Mouse (Mus musculus) kidney, adult 2 months (tissue): ENCODE measurements around the gene Slc4a1.

Experiments used
- CTCF ChIP-seq: fragments of 200-500 bp; conservative IDR thresholded peaks from 2 replicates; pipeline ENCODE4 v1.5.1; 2011; ENCODE audit warnings: low read depth, mild to moderate bottlenecking, control low read depth, low read length, moderate library complexity, mixed read lengths; ENCODE audit not compliant: insufficient read depth, insufficient read length
- POLR2A ChIP-seq: fragments of 200-500 bp; IDR thresholded peaks from one replicate; pipeline ENCODE4 v1.6.1; 2011; ENCODE audit warnings: low read depth, low read length, control low read depth

GRCm38 (mm10) chr11:102381341-102382100 lies 15.5 kb upstream of the Slc4a1 start:
- TF ChIP-seq CTCF (no peak), POLR2A (no peak)
